Mouse (Mus musculus) liver, adult (tissue): Measurements from ENCODE around the gene Zfp710.

Experiments used
- GATA4 ChIP-seq: IDR thresholded peaks from 2 replicates; pipeline ENCODE4 v1.6.1; 2014; ENCODE audit warnings: mild to moderate bottlenecking, low read length; ENCODE audit not compliant: insufficient replicate concordance

Zfp710 gene

GRCm38 (mm10) chr7:80063902-80064736 lies 39.5 kb downstream of the Zfp710 start:
- TF ChIP-seq GATA4: no peak

GRCm38 (mm10) chr7:80065250-80065649 lies 40.6 kb downstream of the Zfp710 start:
- TF ChIP-seq GATA4: no peak

GRCm38 (mm10) chr7:80066675-80067455 lies 42.3 kb downstream of the Zfp710 start:
- no peak for TF ChIP-seq GATA4

- TF ChIP-seq GATA4: no peak
Observed at GRCm38 (mm10) chr7:80068341-80068740, 43.7 kb downstream of the Zfp710 start.

- no peak for TF ChIP-seq GATA4
Observed at GRCm38 (mm10) chr7:80069615-80070327, 45.2 kb downstream of the Zfp710 start.

- no peak for TF ChIP-seq GATA4
Observed at GRCm38 (mm10) chr7:80071209-80071608, 46.6 kb downstream of the Zfp710 start.

GRCm38 (mm10) chr7:80072297-80072696 lies 47.7 kb downstream of the Zfp710 start:
- TF ChIP-seq GATA4: no peak

- no peak for TF ChIP-seq GATA4
Observed at GRCm38 (mm10) chr7:80073506-80073905, 48.9 kb downstream of the Zfp710 start.

GRCm38 (mm10) chr7:80074921-80075441 lies 50.4 kb downstream of the Zfp710 start:
- no peak for TF ChIP-seq GATA4

- TF ChIP-seq GATA4: no peak
Observed at GRCm38 (mm10) chr7:80075946-80076583, 51.5 kb downstream of the Zfp710 start.

GRCm38 (mm10) chr7:80076961-80077716 lies 52.5 kb downstream of the Zfp710 start:
- no peak for TF ChIP-seq GATA4

GRCm38 (mm10) chr7:80077801-80078200 lies 53.2 kb downstream of the Zfp710 start:
- no peak for TF ChIP-seq GATA4

GRCm38 (mm10) chr7:80078792-80079301 lies 54.2 kb downstream of the Zfp710 start:
- peak; percentile 77; the same call in 1 of the 2 replicates for TF ChIP-seq GATA4
